Mouse (Mus musculus) naive thymus-derived CD4-positive, alpha-beta T cell, adult 5 months (primary cell): ENCODE results near the gene Neo1. TPM values are rescaled to one million over a fixed set of nuclear protein-coding genes. Genes with fewer than 3 reads are reported as not detected.

Experiments
- polyA plus RNA-seq: library from polyadenylated mRNA; unstranded; fragments of 100-300 nt; shearing (Covaris generic); gene quantifications from one replicate; pipeline ENCODE4 v1.2.1, GENCODE M21; 2017

Neo1 gene
- 0.09 TPM for polyA plus RNA-seq

GRCm38 (mm10) chr9:59036159-59036731 lies at the start of gene Neo1:
Gene Neo1 (minus strand): TSS chr9:59036441.

Other genes starting within 250 kb of the Neo1 start
- gene Hcn4, start 213.0 kb downstream of the Neo1 start, polyA plus RNA-seq = not detected